Mouse (Mus musculus) CH12.LX (cell line): ENCODE results near the gene Gm20388. TPM values are rescaled to one million over a fixed set of nuclear protein-coding genes. Genes with fewer than 3 reads are reported as not detected.

ENCODE experiments used
- DNase-seq: peaks from one replicate; pipeline ENCODE4 v3.0.0-alpha.2; 2013; ENCODE audit errors: extremely low read depth
- H3K27ac ChIP-seq: 2 replicates; pipeline ENCODE4 v1.5.1; 2012; ENCODE audit warnings: low read depth, mild to moderate bottlenecking, control low read depth, moderate library complexity; ENCODE audit not compliant: insufficient read depth
- H3K27me3 ChIP-seq: replicated peaks from 2 replicates; pipeline ENCODE3; 2012; ENCODE audit warnings: inconsistent platforms
- H3K36me3 ChIP-seq, 2 experiments: replicated peaks in 1 of 2; 2 replicates each; pipeline versions ENCODE3 to v1.6.1; 2012; ENCODE audit warnings: inconsistent platforms in 1 of 2, low read length in 1 of 2, mild to moderate bottlenecking in 1 of 2, mixed read lengths in 1 of 2, moderate library complexity in 1 of 2; ENCODE audit not compliant: control insufficient read depth in 1 of 2, insufficient read depth in 1 of 2
- H3K4me1 ChIP-seq, 2 experiments: 2 replicates each; pipeline ENCODE4 v1.6.1; 2012; ENCODE audit warnings: inconsistent platforms in 1 of 2, moderate library complexity in 1 of 2; ENCODE audit not compliant: insufficient read depth in 2 of 2, control insufficient read depth in 1 of 2
- H3K4me2 ChIP-seq: 2 replicates; pipeline ENCODE4 v1.6.1; 2012; ENCODE audit warnings: low read depth, mild to moderate bottlenecking, control low read depth; ENCODE audit not compliant: poor library complexity, insufficient read depth, severe bottlenecking
- H3K4me3 ChIP-seq, 3 experiments: fragments of 150-350 bp in 1 of 3; sonication (generic) in 1 of 3; replicated peaks in 1 of 3; 2 replicates each; pipeline versions ENCODE3 to v1.5.1; 2011 to 2012; ENCODE audit warnings: low read depth in 2 of 3, low read length in 2 of 3, mild to moderate bottlenecking in 2 of 3, moderate library complexity in 2 of 3, control low read depth in 1 of 3, improper control_type of control experiment in 1 of 3, inconsistent platforms in 1 of 3, mixed read lengths in 1 of 3; ENCODE audit not compliant: poor library complexity in 1 of 3
- H3K79me2 ChIP-seq: replicated peaks from 2 replicates; pipeline ENCODE4 v1.6.1; 2012; ENCODE audit warnings: mild to moderate bottlenecking, moderate library complexity; ENCODE audit not compliant: control insufficient read depth, poor library complexity, insufficient read depth, severe bottlenecking; ENCODE audit errors: extremely low read depth
- H3K9ac ChIP-seq: 2 replicates; pipeline ENCODE4 v1.6.1; 2012; ENCODE audit warnings: low read depth, mild to moderate bottlenecking, control low read depth, moderate library complexity; ENCODE audit not compliant: insufficient read depth
- H3K9me3 ChIP-seq: replicated peaks from 2 replicates; pipeline ENCODE3; 2012; ENCODE audit warnings: low read length, inconsistent platforms, mixed read lengths
- CHD1 ChIP-seq: IDR thresholded peaks from 2 replicates; pipeline ENCODE4 v1.6.1; 2012; ENCODE audit warnings: low read depth, low read length, improper control_type of control experiment, inconsistent platforms
- CHD2 ChIP-seq: IDR thresholded peaks from 2 replicates; pipeline ENCODE4 v1.6.1; 2011; ENCODE audit warnings: low read length, improper control_type of control experiment
- CTCF ChIP-seq, 2 experiments: IDR thresholded peaks in 1 of 2; conservative IDR thresholded peaks in 1 of 2; 2 replicates each; pipeline ENCODE4 v1.5.1; 2011 to 2012; ENCODE audit warnings: low read depth in 2 of 2, low read length in 2 of 2, improper control_type of control experiment in 1 of 2, inconsistent platforms in 1 of 2, mild to moderate bottlenecking in 1 of 2, moderate library complexity in 1 of 2
- ELF1 ChIP-seq: IDR thresholded peaks from 2 replicates; pipeline ENCODE4 v1.6.1; 2014; ENCODE audit warnings: low read depth, mild to moderate bottlenecking, inconsistent platforms, low read length, improper control_type of control experiment
- EP300 ChIP-seq: IDR thresholded peaks from 2 replicates; pipeline ENCODE4 v1.6.1; 2011; ENCODE audit warnings: low read length, improper control_type of control experiment
- HCFC1 ChIP-seq: IDR thresholded peaks from 2 replicates; pipeline ENCODE4 v1.6.1; 2012; ENCODE audit warnings: low read depth, mild to moderate bottlenecking, inconsistent platforms, low read length, improper control_type of control experiment
- IRF4 ChIP-seq: IDR thresholded peaks from 2 replicates; pipeline ENCODE4 v1.6.1; 2014; ENCODE audit warnings: low read depth, mild to moderate bottlenecking, inconsistent platforms, low read length, improper control_type of control experiment
- JUN ChIP-seq: IDR thresholded peaks from 2 replicates; pipeline ENCODE4 v1.6.1; 2011; ENCODE audit warnings: low read depth, mild to moderate bottlenecking, low read length, improper control_type of control experiment, moderate library complexity; ENCODE audit not compliant: insufficient read depth
- JUND ChIP-seq: conservative IDR thresholded peaks from 2 replicates; pipeline ENCODE4 v1.6.1; 2011; ENCODE audit warnings: low read depth, low read length, improper control_type of control experiment
- KAT2A ChIP-seq: IDR thresholded peaks from 2 replicates; pipeline ENCODE4 v1.6.1; 2012; ENCODE audit warnings: low read length, improper control_type of control experiment, inconsistent platforms; ENCODE audit not compliant: insufficient replicate concordance
- MAX ChIP-seq: IDR thresholded peaks from 2 replicates; pipeline ENCODE4 v1.6.1; 2011; ENCODE audit warnings: low read length, improper control_type of control experiment
- MXI1 ChIP-seq: IDR thresholded peaks from 2 replicates; pipeline ENCODE4 v1.6.1; 2011; ENCODE audit warnings: mild to moderate bottlenecking, low read depth, low read length, improper control_type of control experiment
- MYC ChIP-seq: IDR thresholded peaks from 2 replicates; pipeline ENCODE4 v1.6.1; 2011; ENCODE audit warnings: low read depth, mild to moderate bottlenecking, improper control_type of control experiment, low read length
- NRF1 ChIP-seq: IDR thresholded peaks from 2 replicates; pipeline ENCODE4 v1.6.1; 2014; ENCODE audit warnings: low read depth, mild to moderate bottlenecking, inconsistent platforms, low read length, improper control_type of control experiment, moderate library complexity
- PAX5 ChIP-seq: IDR thresholded peaks from 2 replicates; pipeline ENCODE4 v1.6.1; 2012; ENCODE audit warnings: low read length, inconsistent platforms, mixed read lengths
- POLR2A ChIP-seq: IDR thresholded peaks from 2 replicates; pipeline ENCODE4 v1.6.1; 2011; ENCODE audit warnings: low read depth, mild to moderate bottlenecking, improper control_type of control experiment, low read length
- POLR2AphosphoS2 ChIP-seq: IDR thresholded peaks from 2 replicates; pipeline ENCODE4 v1.6.1; 2011; ENCODE audit warnings: low read depth, low read length, improper control_type of control experiment
- RAD21 ChIP-seq: IDR thresholded peaks from 2 replicates; pipeline ENCODE4 v1.6.1; 2011; ENCODE audit warnings: low read depth, mild to moderate bottlenecking, low read length, improper control_type of control experiment, moderate library complexity
- RCOR1 ChIP-seq: conservative IDR thresholded peaks from 2 replicates; pipeline ENCODE4 v1.6.1; 2012; ENCODE audit warnings: low read depth, mild to moderate bottlenecking, inconsistent platforms, low read length, improper control_type of control experiment
- SIN3A ChIP-seq: IDR thresholded peaks from 2 replicates; pipeline ENCODE4 v1.6.1; 2012; ENCODE audit warnings: low read length, improper control_type of control experiment, inconsistent platforms
- SMC3 ChIP-seq: IDR thresholded peaks from 2 replicates; pipeline ENCODE4 v1.6.1; 2011; ENCODE audit warnings: low read depth, low read length, improper control_type of control experiment
- TCF12 ChIP-seq: IDR thresholded peaks from 2 replicates; pipeline ENCODE4 v1.6.1; 2014; ENCODE audit warnings: low read depth, mild to moderate bottlenecking, inconsistent platforms, low read length, improper control_type of control experiment
- UBTF ChIP-seq: IDR thresholded peaks from 2 replicates; pipeline ENCODE4 v1.6.1; 2012; ENCODE audit warnings: low read depth, mild to moderate bottlenecking, inconsistent platforms, low read length, improper control_type of control experiment, moderate library complexity
- USF1 ChIP-seq: IDR thresholded peaks from 2 replicates; pipeline ENCODE4 v1.6.1; 2014; ENCODE audit warnings: low read depth, mild to moderate bottlenecking, inconsistent platforms, low read length, improper control_type of control experiment
- ZC3H11A ChIP-seq: IDR thresholded peaks from 2 replicates; pipeline ENCODE4 v1.6.1; 2012; ENCODE audit warnings: low read depth, mild to moderate bottlenecking, inconsistent platforms, low read length, improper control_type of control experiment
- ZKSCAN1 ChIP-seq: IDR thresholded peaks from 2 replicates; pipeline ENCODE4 v1.6.1; 2012; ENCODE audit warnings: low read depth, inconsistent platforms, low read length, improper control_type of control experiment, borderline replicate concordance
- ZNF384 ChIP-seq: IDR thresholded peaks from 2 replicates; pipeline ENCODE4 v1.6.1; 2012; ENCODE audit warnings: low read depth, low read length, improper control_type of control experiment, inconsistent platforms
- dilution Hi-C: fragments of 300-500 bp; cut with MboI; formaldehyde crosslinking; loops from 2 replicates; pipeline ENCODE4 v1.14.3; 2020; ENCODE audit warnings: low sequenced_read_pairs; ENCODE audit not compliant: extremely low pct_unique_long_range_greater_than_20kb, extremely low pct_ligation_motif_present
- in situ Hi-C: fragments of 300-500 bp; cut with MboI; formaldehyde crosslinking; loops from 3 replicates; pipeline ENCODE4 v1.14.3; 2019; ENCODE audit warnings: low sequenced_read_pairs, low pct_ligation_motif_present, low pct_unique_long_range_greater_than_20kb, mixed read lengths
- polyA plus RNA-seq: library from polyadenylated mRNA; unstranded; fragments of >175 nt; gene quantifications from 2 replicates; pipeline ENCODE4 v1.2.1, GENCODE M21; 2012; ENCODE audit warnings: low read depth; ENCODE audit not compliant: insufficient read length
- total RNA-seq, 2 experiments: library from RNA; depleted of rRNA; stranded (reverse); fragments of 300-350 nt in 1 of 2; fragments of >200 nt in 1 of 2; gene quantifications; 2 replicates each; pipeline ENCODE4 v1.2.3; 2012 to 2014

Gene Gm20388
- total and polyA plus RNA-seq, 3 experiments, result 14.8 to 26.3 (median 22.2) TPM

DNA sequence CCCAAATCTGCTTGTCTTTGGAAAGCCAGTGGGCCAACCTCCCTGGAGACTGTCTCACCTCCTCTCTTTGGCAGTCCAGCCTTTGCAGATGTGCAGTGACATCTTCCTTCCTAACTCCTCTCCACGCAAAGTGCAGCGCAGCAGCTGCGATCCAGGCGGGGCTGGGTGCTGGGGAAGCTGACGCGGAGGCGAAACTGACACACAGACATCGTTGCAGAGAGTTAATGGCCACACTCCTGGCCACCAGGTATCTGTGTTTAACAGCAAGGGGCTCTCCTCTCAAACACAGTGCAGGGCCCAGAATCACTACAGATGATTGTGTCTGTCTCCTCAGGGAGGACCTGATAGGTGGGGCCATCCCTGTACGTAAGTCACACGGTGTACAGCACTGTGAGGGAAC, 3360.5 kb downstream of the Gm20388 start:
- Histone ChIP-seq H3K79me2 (no peaks in the 10 kb centered on the region), H3K4me1 (no peaks in the 10 kb centered on the region), H3K27me3 (no peaks in the 10 kb centered on the region), H3K36me3 (peaks cover 85 to 98% of the 10 kb centered on the region in 2 experiments), H3K27ac (no peak overlapping the region), H3K4me2 (no peak overlapping the region), H3K9me3 (no peaks in the 10 kb centered on the region), H3K9ac (no peak overlapping the region), H3K4me3 (no peak overlapping the region)
- TF ChIP-seq HCFC1, result no peak
- no peak for TF ChIP-seq CHD2
- TF ChIP-seq POLR2A, result no peak
- no peak for TF ChIP-seq UBTF
- no peak for TF ChIP-seq SIN3A
- no peak for TF ChIP-seq SMC3
- no peak for TF ChIP-seq ZKSCAN1
- no peak for TF ChIP-seq IRF4
- TF ChIP-seq JUND, result no peak
- TF ChIP-seq TCF12, result no peak
- TF ChIP-seq CHD1, result no peak
- no peak for TF ChIP-seq MYC
- TF ChIP-seq NRF1, result no peak
- TF ChIP-seq KAT2A, result no peak
- TF ChIP-seq PAX5, result no peak
- no peak for TF ChIP-seq JUN
- TF ChIP-seq RAD21, result no peak
- TF ChIP-seq POLR2AphosphoS2, result no peak
- TF ChIP-seq ZC3H11A, result no peak
- in situ Hi-C loops (no loop called here), dilution Hi-C loops (no loop called here)
- no peak for DNase-seq

DNA sequence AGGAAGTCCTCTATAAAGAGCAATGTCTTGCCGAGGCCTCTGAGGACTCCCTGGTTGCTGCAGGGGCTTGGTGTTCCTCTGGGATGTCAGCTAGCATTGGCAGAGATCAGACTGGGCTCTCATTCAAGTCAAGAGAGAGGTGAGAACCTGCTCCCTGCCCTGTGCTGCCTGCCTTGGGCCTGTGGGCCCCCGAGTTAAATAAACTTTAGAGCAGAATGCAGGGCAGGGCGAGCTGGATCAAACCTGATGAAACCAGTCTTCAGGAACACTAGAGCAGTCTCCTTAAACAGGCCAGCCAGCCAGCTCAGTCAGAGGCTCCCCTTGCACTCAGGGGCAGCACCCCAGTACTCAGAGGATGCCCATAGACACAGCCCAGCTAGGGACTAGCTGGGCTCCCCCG, 3361.3 kb downstream of the Gm20388 start:
- dilution Hi-C loops (no loop called here), in situ Hi-C loops (no loop called here)

More for the DNA sequence above, 3361.3 kb downstream of the Gm20388 start:
- no peak overlapping the region for H3K27ac ChIP-seq
- H3K4me3 ChIP-seq, result no peak overlapping the region
- no peaks in the 10 kb centered on the region for H3K27me3 ChIP-seq
- no peak overlapping the region for H3K4me2 ChIP-seq
- TF ChIP-seq CHD1 (no peak), RCOR1 (no peak), CTCF (conservative IDR thresholded peaks at IDR 0.05 in 1 of 2, IDR thresholded peaks at IDR 0.05 in 1 of 2; ENCODE audit: low read depth in 2 of 2, low read length in 2 of 2) (no peak), USF1 (no peak), MXI1 (no peak), SIN3A (no peak), JUN (no peak), TCF12 (no peak), MYC (no peak), EP300 (no peak), ZKSCAN1 (no peak), ZNF384 (no peak), POLR2A (no peak), ELF1 (no peak), MAX (no peak)
- no peaks in the 10 kb centered on the region for H3K79me2 ChIP-seq
- H3K4me1 ChIP-seq, result no peaks in the 10 kb centered on the region
- H3K9me3 ChIP-seq, result no peaks in the 10 kb centered on the region
- no peak overlapping the region for H3K9ac ChIP-seq
- DNase-seq, result no peak
- H3K36me3 ChIP-seq, result peaks cover 78 to 98% of the 10 kb centered on the region in 2 experiments
